Mouse (Mus musculus): Measurements from ENCODE around the gene Esx1.

Esx1 gene

DNA sequence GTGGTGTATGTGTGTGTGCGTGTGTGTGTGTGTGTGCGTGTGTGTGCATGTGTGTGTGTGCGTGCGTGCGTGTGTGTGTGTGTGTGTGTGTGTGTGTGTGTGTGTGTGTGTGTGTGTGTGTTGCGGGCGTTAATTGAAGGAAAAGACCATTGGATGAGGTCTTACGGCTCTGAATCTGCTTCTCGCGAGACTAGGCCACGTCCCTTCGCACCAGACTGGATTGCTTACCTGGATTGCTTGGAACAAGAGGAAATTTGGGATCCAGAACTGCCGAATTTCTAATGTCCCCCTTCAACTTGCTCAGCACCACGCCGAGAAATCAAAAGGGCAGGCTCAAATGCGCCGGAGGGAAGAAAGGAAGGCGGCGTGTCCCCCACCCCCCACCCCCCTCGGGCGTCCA is at the start of gene Esx1:
Esx1 (minus strand) TSS at position 366 of the 400 bp plus-strand sequence.
- DNase-seq (ENCODE audit: low spot score): no peak

DNA sequence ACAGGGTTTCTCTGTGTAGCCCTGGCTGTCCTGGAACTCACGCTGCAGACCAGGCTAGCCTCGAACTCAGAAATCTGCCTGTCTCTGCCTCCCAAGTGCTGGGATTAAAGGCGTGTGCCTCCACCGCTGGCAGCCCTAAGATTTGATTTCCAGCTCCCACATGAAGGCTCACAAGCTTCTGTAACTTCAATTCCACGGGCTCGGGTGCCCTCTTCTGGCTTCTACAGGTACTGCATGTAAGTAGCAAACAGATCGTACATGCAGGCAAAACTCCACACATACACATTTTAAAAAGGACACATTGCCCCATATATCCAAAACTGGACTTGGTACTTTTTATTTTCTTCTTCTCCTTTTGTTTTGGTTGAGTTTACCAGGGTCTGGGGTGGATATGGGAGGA is 48.1 kb upstream of the Esx1 start:
- no peak for DNase-seq (ENCODE audit: low spot score)

DNA sequence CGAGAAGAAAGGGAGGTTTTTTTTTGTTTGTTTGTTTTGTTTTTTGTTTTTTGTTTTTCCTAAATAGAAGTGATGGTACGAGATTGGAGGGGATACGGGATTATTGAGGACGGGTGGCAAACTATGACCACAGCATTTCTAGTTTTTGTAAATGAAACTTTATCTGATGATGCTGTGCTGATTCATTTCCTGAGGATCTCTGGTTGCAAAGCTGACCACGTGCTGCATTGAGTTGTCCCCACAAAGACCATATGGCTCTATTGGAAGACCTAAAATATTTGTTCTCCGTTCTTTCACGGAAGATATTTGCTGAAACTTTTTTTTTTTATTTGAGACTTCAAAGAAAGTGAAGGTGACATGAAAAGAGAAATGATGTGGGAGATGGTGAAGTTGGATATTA is 45.8 kb upstream of the Esx1 start:
- no peak for DNase-seq (ENCODE audit: low spot score)

DNA sequence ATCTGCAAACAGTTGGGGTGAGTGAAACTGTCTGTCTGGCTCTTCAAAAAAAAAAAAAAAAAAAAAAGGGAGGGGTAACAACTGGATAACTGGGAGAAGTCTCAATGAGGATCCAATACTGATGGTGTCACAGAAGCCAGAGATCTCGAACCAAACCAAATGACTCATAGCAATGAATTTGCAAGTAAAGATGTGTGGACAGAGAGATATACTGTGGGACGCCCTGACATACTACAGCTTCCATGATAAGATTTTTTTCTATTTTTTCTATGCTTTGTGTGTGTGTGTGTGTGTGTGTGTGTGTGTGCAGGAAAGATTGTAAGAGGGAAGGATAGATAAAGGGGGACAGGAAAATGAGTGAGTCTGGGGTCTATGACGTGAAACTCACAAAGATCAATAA is 43.7 kb upstream of the Esx1 start:
- DNase-seq (ENCODE audit: low spot score): no peak

DNA sequence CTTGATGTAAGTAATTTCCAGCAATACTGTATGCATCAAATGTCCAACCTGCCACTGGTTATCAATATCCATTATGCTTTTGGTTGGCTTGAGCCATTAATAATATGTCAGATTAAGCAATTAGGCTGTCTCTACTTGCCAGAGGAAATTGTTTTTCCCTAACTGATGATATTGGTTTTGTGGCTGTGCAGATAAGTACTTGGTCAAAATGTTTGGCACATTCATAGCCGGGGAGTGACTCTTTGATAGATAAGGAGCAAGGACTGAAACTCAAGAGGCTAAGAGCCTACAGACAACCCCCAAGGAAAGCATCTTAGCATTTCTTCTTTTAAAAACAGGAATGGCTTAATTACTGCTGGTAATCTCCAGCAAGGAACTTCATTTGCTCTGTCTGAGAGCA is 40.8 kb upstream of the Esx1 start:
- no peak for DNase-seq (ENCODE audit: low spot score)

DNA sequence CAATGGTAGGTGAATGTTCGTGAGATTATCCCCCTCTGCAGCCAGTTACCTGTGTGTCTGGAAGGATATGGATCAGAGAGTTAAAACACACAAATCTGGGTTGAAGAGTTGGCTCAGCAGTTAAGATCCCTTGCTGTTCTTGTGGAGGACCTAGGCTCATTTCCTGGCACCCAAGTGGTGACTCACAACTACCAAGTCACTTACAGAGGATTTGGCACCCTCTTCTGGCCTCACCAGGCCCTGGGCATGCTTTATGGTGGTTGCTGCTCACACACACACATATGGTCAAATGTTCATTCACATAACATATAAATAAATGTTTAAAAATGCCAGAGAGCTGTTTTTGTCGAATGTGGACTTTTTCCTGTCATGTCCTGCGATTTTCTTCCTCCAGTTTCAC is 39.1 kb upstream of the Esx1 start:
- no peak for DNase-seq (ENCODE audit: low spot score)

DNA sequence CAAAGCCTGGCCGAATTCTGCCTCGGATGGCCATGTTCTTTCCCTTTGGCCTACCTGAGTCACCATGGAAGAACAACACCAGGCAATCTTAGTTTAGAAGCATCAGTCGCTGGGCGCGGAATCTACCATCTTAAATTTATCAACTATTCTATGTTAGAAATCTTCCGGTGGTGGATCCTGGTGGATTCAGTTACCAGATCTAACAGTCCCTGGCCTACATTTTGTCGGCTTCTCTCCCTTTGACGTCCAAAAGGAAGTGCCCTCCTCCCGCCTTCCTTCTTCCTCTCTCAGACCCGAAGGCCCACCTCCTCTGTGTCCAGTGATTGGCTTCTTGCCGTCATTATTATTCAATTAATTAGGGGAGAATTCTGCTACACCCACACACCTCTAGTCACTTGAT is 27.2 kb upstream of the Esx1 start:
- no peak for DNase-seq (ENCODE audit: low spot score)

DNA sequence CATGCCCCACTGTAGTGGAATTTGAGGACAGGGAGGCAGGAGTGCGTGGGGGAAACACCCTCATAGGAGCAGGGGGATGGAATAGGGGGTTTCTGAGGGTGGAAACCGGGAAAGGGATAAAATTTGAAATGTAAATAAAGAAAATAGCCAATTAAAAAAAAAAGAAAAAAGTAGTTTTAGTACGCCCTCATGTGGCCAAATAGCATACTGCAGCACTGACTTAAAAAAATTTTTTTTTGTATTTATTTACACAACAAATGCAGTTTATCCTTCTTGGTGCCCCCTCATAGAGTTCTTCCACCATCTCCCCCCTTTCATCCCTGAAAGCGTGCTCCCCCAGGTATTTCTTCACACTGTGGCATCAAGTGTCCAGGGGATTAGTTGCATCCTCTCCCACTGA is 22.8 kb upstream of the Esx1 start:
- DNase-seq (ENCODE audit: low spot score): no peak

DNA sequence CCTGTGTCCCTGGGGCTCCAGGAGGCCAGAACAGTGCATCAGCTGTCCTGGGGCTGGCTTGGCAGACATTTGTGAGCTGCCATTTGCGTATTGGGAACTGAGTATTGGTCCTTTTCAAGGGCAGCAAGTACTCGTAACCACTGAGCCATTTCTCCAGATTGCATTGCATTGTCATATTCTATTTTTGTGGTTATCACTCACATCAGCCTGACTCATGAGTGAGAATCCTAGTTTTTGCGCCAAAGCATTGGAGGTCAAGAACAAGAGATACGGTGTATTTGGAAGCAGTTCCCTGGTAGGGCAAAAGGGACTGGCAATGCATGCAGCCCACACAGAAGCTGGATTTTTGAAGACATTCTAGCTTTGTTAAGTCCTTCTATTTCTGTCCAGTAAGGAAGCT is 21.8 kb upstream of the Esx1 start:
- no peak for DNase-seq (ENCODE audit: low spot score)

DNA sequence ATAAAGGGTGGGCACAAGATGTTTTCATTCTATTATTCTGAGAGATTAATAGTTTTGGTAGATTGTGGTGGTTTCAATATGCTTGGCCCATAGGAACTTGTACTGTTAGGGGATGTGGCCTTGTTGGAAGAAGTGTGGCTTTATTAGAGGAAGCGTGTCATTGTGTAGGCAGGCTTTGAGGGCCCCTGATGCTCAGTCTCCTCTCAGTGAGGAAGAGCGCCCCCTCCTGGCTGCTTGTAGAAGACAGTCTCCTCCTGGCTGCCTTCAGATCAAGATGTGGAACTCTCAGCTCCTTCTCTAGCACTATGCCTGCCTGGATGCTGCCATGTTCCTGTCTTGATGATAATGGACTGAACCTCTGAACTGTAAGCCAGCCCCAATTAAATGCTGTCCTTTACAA is 20.7 kb upstream of the Esx1 start:
- DNase-seq (ENCODE audit: low spot score): no peak

DNA sequence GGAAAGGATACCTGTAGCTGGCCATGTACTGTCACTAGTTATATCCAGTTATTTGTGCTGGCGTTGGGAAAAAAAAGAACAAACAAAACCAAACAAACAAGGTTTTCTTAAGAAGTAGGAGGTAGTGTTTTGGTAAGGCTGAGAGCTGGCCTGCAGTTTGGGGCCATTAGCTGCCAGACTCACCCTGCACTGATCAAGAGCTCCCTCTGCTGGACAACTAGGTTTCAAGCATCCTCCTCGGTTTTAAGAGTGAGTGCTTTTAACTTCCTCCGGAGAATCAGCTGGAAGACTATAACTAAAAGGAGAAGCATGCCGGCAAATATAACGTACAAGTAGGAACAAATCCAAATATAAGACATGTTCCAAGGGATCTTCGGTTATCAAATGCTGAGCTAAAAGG is 19.8 kb upstream of the Esx1 start:
- DNase-seq (ENCODE audit: low spot score): no peak

DNA sequence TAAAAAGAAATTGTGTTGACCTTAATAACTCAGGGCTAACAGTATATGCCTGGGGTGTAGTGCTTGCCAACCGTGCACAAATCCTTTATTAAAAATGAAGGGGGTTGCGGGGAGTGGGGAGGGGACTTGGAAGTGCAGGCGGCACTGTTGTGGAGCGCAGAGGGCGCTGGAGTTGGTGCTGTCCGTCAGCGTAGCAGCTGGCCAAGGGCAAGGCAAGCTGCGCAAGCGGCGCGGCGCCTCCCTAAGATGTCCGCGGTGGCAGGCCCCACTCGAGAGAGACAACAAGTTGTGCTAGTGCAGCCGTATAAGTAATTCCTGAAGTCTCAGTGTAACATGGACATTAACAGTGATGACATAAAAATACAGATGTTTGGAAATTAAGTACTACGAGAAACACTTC is 5.7 kb upstream of the Esx1 start:
- DNase-seq (ENCODE audit: low spot score): no peak

DNA sequence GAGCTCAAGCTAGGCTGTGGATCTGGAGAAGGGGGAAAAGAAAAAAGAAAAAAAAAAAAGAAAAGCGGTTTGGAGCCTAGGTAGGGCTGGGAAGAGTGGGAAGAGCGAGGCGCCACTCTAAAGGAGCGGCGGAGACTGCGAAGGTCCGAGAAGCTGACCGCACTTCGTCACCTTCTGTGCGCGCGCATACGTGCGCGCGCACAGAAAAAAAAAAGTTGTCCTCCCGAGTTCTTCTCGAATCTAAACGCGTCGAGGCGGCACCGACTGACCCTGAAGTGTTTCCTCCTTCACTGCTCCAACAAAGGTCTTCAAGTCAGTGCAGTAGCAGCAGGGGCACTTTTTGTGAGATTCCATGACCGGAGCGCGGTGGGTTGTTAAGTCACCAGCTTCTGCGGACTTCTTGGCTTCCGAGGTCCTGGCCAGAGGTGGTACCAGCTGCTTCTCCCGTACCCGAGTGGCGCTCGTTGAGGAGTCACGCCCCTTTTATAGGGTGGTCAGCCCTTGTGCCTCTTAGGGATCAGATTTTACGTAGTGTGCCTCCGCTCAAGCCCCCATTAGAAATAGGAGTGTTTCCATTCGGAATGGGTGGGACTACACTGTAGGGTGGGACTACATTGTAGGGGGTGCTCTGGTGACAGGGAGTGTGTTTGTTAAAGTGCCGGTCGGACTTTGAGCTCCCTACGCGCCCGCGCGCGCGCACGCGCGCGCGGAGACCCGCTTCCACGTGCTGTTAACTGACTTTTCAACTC is 2.0 kb downstream of the Esx1 start:
- DNase-seq (ENCODE audit: low spot score): no peak

DNA sequence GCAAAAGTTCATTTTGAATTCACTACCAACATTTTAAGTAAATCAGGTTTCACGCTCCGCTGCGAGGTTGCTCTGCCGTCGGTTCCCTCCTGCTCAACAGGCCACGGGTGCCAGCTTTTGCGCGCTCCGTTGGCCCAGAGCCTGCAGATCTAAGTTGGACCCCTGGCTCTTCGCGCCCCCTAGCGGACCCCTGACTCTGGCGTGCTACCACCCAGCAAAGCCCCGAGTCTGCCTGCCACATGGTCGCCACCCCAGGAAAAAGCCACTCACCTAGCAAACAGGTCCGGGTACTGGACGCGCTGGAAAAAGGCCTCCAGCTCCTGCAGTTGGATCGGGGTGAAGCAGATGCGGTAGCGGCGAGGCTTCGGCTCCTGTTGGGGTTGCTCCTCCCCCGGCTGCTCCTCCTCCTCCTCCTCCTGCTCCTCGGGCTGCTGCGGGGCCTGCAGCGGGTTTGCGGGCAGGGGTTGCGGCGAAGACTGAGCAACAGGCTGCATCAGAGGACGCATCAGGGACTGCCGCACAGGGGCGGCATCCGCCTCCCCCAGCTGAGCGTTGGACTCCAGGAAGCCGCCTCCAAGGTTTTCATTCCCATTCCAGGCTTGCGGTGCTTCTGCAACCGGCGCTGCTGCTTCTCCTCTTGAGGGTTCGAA is 3.7 kb downstream of the Esx1 start:
- DNase-seq (ENCODE audit: low spot score): no peak

DNA sequence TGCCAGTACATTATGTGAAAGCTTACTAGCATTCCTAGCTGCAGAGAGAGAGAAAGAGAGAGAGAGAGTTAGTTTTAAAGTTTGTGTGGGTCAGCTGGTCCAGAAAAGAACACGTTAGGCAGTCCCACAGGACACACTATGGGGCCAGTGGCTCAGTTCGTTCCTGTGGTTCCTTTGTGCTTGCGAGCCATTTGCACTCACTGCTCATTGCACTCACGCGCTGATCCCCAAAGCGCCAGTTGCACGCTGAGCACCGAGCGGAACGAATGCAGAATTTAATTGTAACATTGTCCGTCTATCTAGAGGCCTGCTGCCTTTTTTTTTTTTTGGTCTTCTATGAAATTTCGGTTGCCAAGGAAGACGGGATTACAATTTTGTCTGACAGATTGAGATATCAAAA is 15.4 kb downstream of the Esx1 start:
- DNase-seq (ENCODE audit: low spot score): no peak

DNA sequence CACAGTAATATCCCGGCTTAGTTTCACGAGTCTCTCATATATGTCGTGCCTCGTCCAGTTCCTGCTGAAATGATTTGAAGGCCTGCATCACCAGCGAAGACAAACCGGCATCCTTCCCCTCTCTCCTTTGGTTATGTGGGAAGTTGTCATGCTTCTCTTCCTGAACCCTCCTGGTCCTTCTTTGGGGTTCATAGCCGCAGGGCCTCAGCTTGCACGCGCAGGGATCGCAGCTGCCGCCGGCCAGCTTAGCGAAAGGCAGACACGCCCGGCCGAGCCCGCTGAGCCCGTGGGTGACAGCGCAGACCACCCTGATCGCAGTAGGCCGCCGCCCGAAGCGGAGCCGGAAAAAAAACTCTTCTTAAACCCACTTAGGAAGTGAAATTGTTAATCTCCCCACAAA is 17.4 kb downstream of the Esx1 start:
- DNase-seq (ENCODE audit: low spot score): no peak

All from ovary, adult 18-20 months (tissue).